Mouse (Mus musculus) lung, embryonic 14.5 days (tissue): ENCODE measurements around the gene St3gal5. TPM values are rescaled to one million over a fixed set of nuclear protein-coding genes. Genes with fewer than 3 reads are reported as not detected.

Experiments used
- ATAC-seq: fragments of 200-750 bp; cut with Nextera tagmentation; 2 replicates; pipeline ENCODE4 v1.8.0; 2017; ENCODE audit warnings: mild to moderate bottlenecking, moderate TSS enrichment, moderate library complexity; ENCODE audit not compliant: insufficient read depth
- DNase-seq: peaks from one replicate; pipeline ENCODE4 v3.0.0-alpha.2; 2015
- H3K27ac ChIP-seq: fragments of 300-500 bp; sonication (generic); 2 replicates; pipeline ENCODE4 v1.5.1; 2014; ENCODE audit warnings: low read depth, mild to moderate bottlenecking, moderate library complexity
- H3K27me3 ChIP-seq: fragments of 300-500 bp; sonication (generic); 2 replicates; pipeline ENCODE4 v1.6.1; 2014; ENCODE audit warnings: low read length, control low read depth; ENCODE audit not compliant: insufficient read depth
- H3K36me3 ChIP-seq: fragments of 300-500 bp; sonication (generic); 2 replicates; pipeline ENCODE4 v1.6.1; 2014; ENCODE audit warnings: control low read depth; ENCODE audit not compliant: insufficient read depth
- H3K4me1 ChIP-seq: fragments of 300-500 bp; sonication (generic); 2 replicates; pipeline ENCODE4 v1.6.1; 2014; ENCODE audit warnings: antibody characterized with exemption, control low read depth; ENCODE audit not compliant: insufficient read depth
- H3K4me2 ChIP-seq: fragments of 300-500 bp; sonication (generic); 2 replicates; pipeline ENCODE4 v1.6.1; 2014; ENCODE audit warnings: mild to moderate bottlenecking
- H3K4me3 ChIP-seq: fragments of 300-500 bp; sonication (generic); 2 replicates; pipeline ENCODE4 v1.5.1; 2014; ENCODE audit warnings: low read depth, low read length
- H3K9ac ChIP-seq: fragments of 300-500 bp; sonication (generic); 2 replicates; pipeline ENCODE4 v1.6.1; 2014
- H3K9me3 ChIP-seq: fragments of 300-500 bp; sonication (generic); 2 replicates; pipeline ENCODE4 v1.6.1; 2016; ENCODE audit warnings: low read depth, low read length, control low read depth
- CTCF ChIP-seq: IDR thresholded peaks from 2 replicates; pipeline ENCODE4 v1.5.1; 2016; ENCODE audit warnings: antibody characterized with exemption, low read depth
- WGBS: fragments of 180-500 bp; shearing (Covaris S2); extraction: QIAGEN DNeasy Blood & Tissue Kit; methylation state at CpG from one replicate; pipeline ENCODE4 v1.1.7; 2014; 5-methylcytosine and 5-hydroxymethylcytosine counted together
- polyA plus RNA-seq: library from polyadenylated mRNA; unstranded; fragments of >200 nt; fragmentation: Nextera tagmentation; extraction: Ambion mirVana; gene quantifications from 2 replicates; pipeline ENCODE4 v1.2.1, GENCODE M21; 2014

The St3gal5 gene
- polyA plus RNA-seq, 1 experiment from 2014 or later, result 33.8 TPM

GRCm38 (mm10) chr6:72134850-72135515 is 37.6 kb downstream of the St3gal5 start:
- H3K4me2 ChIP-seq, result no peak overlapping the region
- no peaks in the 10 kb centered on the region for H3K4me1 ChIP-seq
- ATAC-seq (no peak), DNase-seq (no peak)
- H3K4me3 ChIP-seq, result no peak overlapping the region
- peaks cover 30% of the 10 kb centered on the region for H3K36me3 ChIP-seq
- 73% methylated on average over 9 of the region's 9 CpGs for WGBS
- H3K9ac ChIP-seq, result no peak overlapping the region
- TF ChIP-seq CTCF, result no peak
- no peaks in the 10 kb centered on the region for H3K27me3 ChIP-seq
- no peaks in the 10 kb centered on the region for H3K9me3 ChIP-seq
- no peak overlapping the region for H3K27ac ChIP-seq

GRCm38 (mm10) chr6:72136016-72136415 is 38.6 kb downstream of the St3gal5 start:
- H3K9ac ChIP-seq, result no peak overlapping the region
- no peaks in the 10 kb centered on the region for H3K4me1 ChIP-seq
- no peak overlapping the region for H3K27ac ChIP-seq
- TF ChIP-seq CTCF, result no peak
- 83% methylated on average over 5 of the region's 5 CpGs for WGBS
- H3K36me3 ChIP-seq, result peaks cover 29% of the 10 kb centered on the region
- ATAC-seq, result no peak
- no peak overlapping the region for H3K4me2 ChIP-seq
- no peak overlapping the region for H3K4me3 ChIP-seq
- H3K9me3 ChIP-seq, result no peaks in the 10 kb centered on the region
- no peak for DNase-seq
- H3K27me3 ChIP-seq, result no peaks in the 10 kb centered on the region

GRCm38 (mm10) chr6:72136543-72136942 is 39.2 kb downstream of the St3gal5 start:
- Histone ChIP-seq H3K27me3 (no peaks in the 10 kb centered on the region), H3K9me3 (no peaks in the 10 kb centered on the region), H3K4me3 (no peak overlapping the region), H3K9ac (no peak overlapping the region), H3K27ac (no peak overlapping the region), H3K4me2 (no peak overlapping the region), H3K4me1 (no peaks in the 10 kb centered on the region), H3K36me3 (peaks cover 28% of the 10 kb centered on the region)
- DNase-seq (no peak), ATAC-seq (no peak)
- TF ChIP-seq CTCF, result no peak
- 75% methylated on average over 10 of the region's 10 CpGs for WGBS

- no peaks in the 10 kb centered on the region for H3K27me3 ChIP-seq
These were observed 42.3 kb downstream of the St3gal5 start for GRCm38 (mm10) chr6:72139508-72140193.

GRCm38 (mm10) chr6:72140371-72140770 is 43.0 kb downstream of the St3gal5 start:
- H3K4me1 ChIP-seq, result no peaks in the 10 kb centered on the region
- DNase-seq (no peak), ATAC-seq (no peak)
- H3K27me3 ChIP-seq, result no peaks in the 10 kb centered on the region
- 66% methylated on average over 8 of the region's 8 CpGs for WGBS
- no peak overlapping the region for H3K27ac ChIP-seq
- TF ChIP-seq CTCF, result no peak
- no peaks in the 10 kb centered on the region for H3K9me3 ChIP-seq
- H3K36me3 ChIP-seq, result peaks cover 19% of the 10 kb centered on the region
- H3K9ac ChIP-seq, result no peak overlapping the region
- H3K4me3 ChIP-seq, result no peak overlapping the region
- H3K4me2 ChIP-seq, result no peak overlapping the region

More at GRCm38 (mm10) chr6:72139508-72140193, 42.3 kb downstream of the St3gal5 start:
- H3K27ac ChIP-seq, result no peak overlapping the region
- H3K9ac ChIP-seq, result no peak overlapping the region
- H3K4me1 ChIP-seq, result no peaks in the 10 kb centered on the region
- 83% methylated on average over 9 of the region's 9 CpGs for WGBS
- no peak for TF ChIP-seq CTCF
- DNase-seq (no peak), ATAC-seq (no peak)
- no peak overlapping the region for H3K4me2 ChIP-seq
- no peak overlapping the region for H3K4me3 ChIP-seq
- H3K36me3 ChIP-seq, result peaks cover 20% of the 10 kb centered on the region
- H3K9me3 ChIP-seq, result no peaks in the 10 kb centered on the region

- Histone ChIP-seq H3K36me3 (peaks cover 19% of the 10 kb centered on the region), H3K4me3 (no peak overlapping the region), H3K27ac (no peak overlapping the region), H3K9ac (no peak overlapping the region), H3K4me2 (no peak overlapping the region), H3K27me3 (no peaks in the 10 kb centered on the region), H3K4me1 (no peaks in the 10 kb centered on the region), H3K9me3 (no peaks in the 10 kb centered on the region)
- no peak for ATAC-seq
- WGBS, result 58% methylated on average over 10 of the region's 10 CpGs
- no peak for TF ChIP-seq CTCF
- no peak for DNase-seq
These were observed 43.8 kb downstream of the St3gal5 start for GRCm38 (mm10) chr6:72141191-72141590.

GRCm38 (mm10) chr6:72142561-72142960 is 45.2 kb downstream of the St3gal5 start:
- WGBS, result 85% methylated on average over 4 of the region's 4 CpGs
- Histone ChIP-seq H3K4me2 (no peak overlapping the region), H3K9me3 (no peaks in the 10 kb centered on the region), H3K36me3 (peaks cover 23% of the 10 kb centered on the region), H3K27me3 (no peaks in the 10 kb centered on the region), H3K4me3 (no peak overlapping the region), H3K4me1 (no peaks in the 10 kb centered on the region), H3K9ac (no peak overlapping the region), H3K27ac (no peak overlapping the region)
- no peak for TF ChIP-seq CTCF
- no peak for DNase-seq
- ATAC-seq, result no peak
